Mouse (Mus musculus) myocyte (in vitro differentiated cells): ENCODE results near the gene Synpo2l.

Source experiments
- CEBPB ChIP-seq: IDR thresholded peaks from 2 replicates; pipeline ENCODE4 v1.6.1; 2011; ENCODE audit warnings: mild to moderate bottlenecking, moderate library complexity; ENCODE audit not compliant: poor library complexity, insufficient read depth, severe bottlenecking
- E2F4 ChIP-seq: IDR thresholded peaks from one replicate; pipeline ENCODE4 v1.6.1; 2011; ENCODE audit warnings: mild to moderate bottlenecking, control low read depth, moderate library complexity; ENCODE audit not compliant: insufficient read depth
- MAX ChIP-seq: IDR thresholded peaks from one replicate; pipeline ENCODE4 v1.6.1; 2011; ENCODE audit warnings: low read depth, mild to moderate bottlenecking, control low read depth
- MYOD1 ChIP-seq, 3 experiments: IDR thresholded peaks; one replicate each; pipeline ENCODE4 v1.6.1; 2011; ENCODE audit warnings: control low read depth in 2 of 3, low read depth in 2 of 3, mild to moderate bottlenecking in 2 of 3, moderate library complexity in 1 of 3; ENCODE audit not compliant: insufficient read length in 2 of 3, control insufficient read depth in 1 of 3
- POLR2A ChIP-seq: IDR thresholded peaks from one replicate; pipeline ENCODE4 v1.6.1; 2011; ENCODE audit warnings: low read depth, mild to moderate bottlenecking, control low read depth, moderate library complexity; ENCODE audit not compliant: insufficient read length
- POLR2AphosphoS2 ChIP-seq: IDR thresholded peaks from one replicate; pipeline ENCODE4 v1.6.1; 2011; ENCODE audit warnings: low read depth, control low read depth; ENCODE audit not compliant: insufficient read length
- USF1 ChIP-seq: IDR thresholded peaks from one replicate; pipeline ENCODE4 v1.6.1; 2011; ENCODE audit warnings: low read depth, mild to moderate bottlenecking, control low read depth, moderate library complexity

DNA sequence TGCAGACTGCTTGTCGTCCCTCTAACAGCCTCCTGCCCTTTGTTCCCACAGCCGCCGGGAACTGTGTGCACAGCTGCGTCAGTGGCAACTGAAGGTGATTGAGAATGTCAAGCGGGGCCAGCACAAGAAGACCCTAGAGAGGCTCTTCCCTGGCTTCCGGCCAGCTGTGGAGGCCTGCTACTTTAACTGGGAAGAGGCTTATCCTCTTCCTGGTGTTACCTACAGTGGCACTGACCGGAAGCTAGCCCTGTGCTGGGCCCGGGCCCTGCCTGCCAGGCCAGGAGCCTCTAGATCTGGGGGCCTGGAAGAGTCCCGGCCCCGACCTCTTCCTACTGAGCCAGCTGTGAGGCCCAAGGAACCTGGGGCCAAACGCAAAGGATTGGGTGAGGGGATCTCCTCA is 45.7 kb upstream of the Synpo2l start:
- no peak for TF ChIP-seq MAX
- no peak for TF ChIP-seq E2F4
- TF ChIP-seq POLR2A, result no peak
- TF ChIP-seq CEBPB, result no peak
- no peak for TF ChIP-seq MYOD1 (IDR thresholded peaks at IDR 0.05; ENCODE audit: control insufficient read depth in 1 of 3, insufficient read length in 2 of 3, low read depth in 2 of 3)
- TF ChIP-seq USF1, result no peak
- no peak for TF ChIP-seq POLR2AphosphoS2
